Mouse (Mus musculus) olfactory bulb, adult 2 months (tissue): ENCODE measurements around the gene Fam71b.

ENCODE experiments used
- CTCF ChIP-seq: fragments of 200-500 bp; IDR thresholded peaks from 2 replicates; pipeline ENCODE4 v1.5.1; 2012; ENCODE audit warnings: low read depth, mild to moderate bottlenecking, low read length, moderate library complexity; ENCODE audit not compliant: insufficient read depth
- POLR2A ChIP-seq: fragments of 200-500 bp; IDR thresholded peaks from 2 replicates; pipeline ENCODE4 v1.6.1; 2012; ENCODE audit warnings: mild to moderate bottlenecking, low read depth, low read length, moderate library complexity; ENCODE audit not compliant: insufficient read depth

- no peak for TF ChIP-seq CTCF
- TF ChIP-seq POLR2A: no peak
Measured at GRCm38 (mm10) chr11:46421086-46421888, 24.9 kb downstream of the Fam71b start.
